Mouse (Mus musculus): ENCODE data around the gene Vwa8.

GRCm38 (mm10) chr14:79161741-79162140 lies 312.9 kb downstream of the Vwa8 start:
- TF ChIP-seq EP300 (IDR thresholded peaks at IDR 0.05) = no peak
- no peak for TF ChIP-seq CTCF (IDR thresholded peaks at IDR 0.05)
